Mouse (Mus musculus): ENCODE measurements around the gene Acadm.

The Acadm gene

DNA sequence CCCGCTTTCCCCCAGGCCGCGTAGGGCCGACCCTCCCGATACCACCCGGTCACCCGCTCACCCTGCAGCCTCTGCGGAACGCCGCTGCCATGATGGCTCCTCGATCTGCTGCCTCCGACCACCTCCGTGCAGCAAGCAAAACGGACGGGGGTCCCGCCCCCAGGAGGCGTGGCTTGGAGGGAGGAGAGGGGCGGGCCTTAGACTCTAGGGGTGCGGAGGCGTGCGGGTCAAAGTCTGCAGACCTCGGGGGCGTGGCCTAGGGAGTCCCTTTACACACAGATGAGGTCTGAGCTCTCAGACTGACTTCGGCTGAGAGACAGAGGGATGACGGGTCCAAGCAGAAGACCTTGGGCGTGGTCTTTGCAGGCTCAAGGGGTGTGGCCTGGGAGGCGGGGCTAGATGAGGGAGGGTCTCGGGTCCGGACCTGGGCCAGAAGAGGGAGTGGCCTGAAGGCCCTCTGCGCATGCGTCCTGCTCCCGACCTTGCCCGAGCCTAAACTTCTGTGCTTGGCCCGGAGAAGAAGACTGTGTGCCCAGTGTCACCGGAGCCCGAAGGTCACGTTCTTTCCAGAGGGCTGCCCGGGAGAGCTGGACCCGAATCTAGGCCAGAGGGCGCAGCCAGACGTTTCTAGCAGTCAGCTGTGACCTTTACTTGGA is at the start of gene Acadm:
Acadm (minus strand) TSS at position 298 of the 656 bp plus-strand sequence.
- peak; percentile 94 for DNase-seq (ENCODE audit: low read depth)

DNA sequence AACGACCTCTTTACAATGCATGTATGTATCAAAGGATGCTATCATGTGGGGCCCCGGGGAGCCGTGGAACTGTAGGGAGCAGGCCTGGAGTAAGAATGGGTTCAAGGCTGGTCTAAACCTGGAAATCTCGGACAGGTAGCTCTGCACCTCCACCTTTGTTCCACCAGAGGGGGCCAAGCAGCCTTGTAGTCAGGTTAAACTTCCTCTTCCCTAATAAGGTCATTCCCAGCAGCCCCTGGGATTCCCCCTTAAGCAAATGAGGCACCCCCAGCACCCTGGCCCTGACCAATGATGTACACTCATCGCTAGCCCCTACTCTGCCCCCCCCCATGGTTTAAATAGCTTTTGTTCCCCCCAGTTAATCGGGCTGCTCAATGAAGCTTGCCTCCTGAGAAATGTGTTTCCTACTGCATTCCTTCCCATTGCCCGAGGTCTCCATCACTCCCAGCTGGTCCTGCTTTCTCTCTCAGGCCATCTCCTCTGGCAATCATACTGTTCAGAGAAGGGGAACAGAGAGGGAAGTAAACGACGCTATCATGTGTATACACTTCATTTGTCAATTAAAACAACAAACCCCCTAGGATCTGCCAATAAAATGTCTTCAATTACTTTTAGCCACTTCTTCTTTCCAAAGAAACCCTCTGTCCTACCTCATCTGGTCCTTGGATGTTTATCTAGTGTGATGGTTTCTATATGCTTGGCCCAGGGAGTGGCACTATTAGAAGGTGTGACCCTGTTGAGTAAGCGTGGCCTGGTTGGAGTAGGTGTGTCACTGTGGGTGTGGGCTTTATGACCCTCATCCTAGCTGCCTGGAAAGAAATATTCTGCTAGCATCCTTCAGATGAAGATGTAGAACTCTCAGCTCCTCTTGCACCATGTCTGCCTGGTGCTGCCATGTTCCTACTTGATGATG is 40.3 kb upstream of the Acadm start:
- no peak for DNase-seq (ENCODE audit: low read depth)

DNA sequence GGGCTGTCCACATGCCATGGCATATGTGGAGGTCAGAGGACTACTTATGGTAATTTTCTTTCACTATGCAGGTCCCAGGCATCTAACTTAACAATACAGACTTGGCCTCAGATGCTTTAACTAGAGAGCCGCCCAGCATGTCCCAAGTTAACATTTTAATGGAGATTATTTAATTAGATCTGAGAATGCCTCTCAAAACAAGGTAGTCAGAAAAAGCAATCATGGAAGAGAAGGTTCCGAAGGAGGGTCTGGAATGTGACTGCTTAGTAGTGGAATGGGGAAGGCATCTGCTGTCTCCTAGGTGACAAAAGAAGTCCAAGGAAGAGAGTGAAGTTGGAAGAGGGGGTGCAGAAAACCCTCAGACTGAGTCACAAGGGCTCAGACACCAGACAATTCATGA is 36.2 kb upstream of the Acadm start:
- no peak for DNase-seq (ENCODE audit: low read depth)

DNA sequence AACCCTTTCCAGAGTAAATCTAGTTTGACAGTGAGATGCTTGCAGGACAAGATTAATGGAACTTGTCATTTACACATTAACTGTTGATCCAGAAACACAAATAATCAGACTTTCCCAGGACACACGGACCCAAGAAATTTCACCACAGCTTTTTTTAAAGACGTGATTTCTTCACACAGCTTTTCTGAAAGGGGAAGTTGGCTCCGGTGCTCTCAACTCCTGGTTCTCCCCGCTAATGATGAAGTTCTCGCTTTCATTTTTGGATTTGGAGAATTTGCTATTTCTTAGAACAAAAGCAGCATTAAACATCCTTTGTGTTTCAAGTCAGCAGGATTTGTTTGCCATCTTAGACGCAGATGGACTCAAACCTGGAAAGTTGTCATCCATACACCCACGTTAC is 31.4 kb upstream of the Acadm start:
- no peak for DNase-seq (ENCODE audit: low read depth)

DNA sequence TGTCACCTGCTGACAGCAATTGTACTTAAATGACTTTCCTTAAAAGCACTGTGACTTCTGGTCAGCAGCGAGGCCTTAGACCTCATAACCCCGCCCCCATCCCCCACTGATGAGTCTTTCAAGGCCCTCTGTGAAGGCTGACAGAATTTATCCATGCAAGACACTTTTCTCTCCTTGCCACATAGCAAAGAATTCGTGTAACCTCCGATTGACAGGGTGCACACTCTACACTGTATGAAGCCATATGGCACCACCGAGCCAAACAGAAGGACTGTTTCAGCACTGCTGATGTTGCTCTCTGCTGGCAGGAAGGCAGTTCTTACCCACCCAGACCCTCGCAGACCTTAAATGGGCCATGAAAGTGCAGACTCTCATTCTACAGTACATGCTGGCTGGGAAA is 30.6 kb upstream of the Acadm start:
- no peak for DNase-seq (ENCODE audit: low read depth)

DNA sequence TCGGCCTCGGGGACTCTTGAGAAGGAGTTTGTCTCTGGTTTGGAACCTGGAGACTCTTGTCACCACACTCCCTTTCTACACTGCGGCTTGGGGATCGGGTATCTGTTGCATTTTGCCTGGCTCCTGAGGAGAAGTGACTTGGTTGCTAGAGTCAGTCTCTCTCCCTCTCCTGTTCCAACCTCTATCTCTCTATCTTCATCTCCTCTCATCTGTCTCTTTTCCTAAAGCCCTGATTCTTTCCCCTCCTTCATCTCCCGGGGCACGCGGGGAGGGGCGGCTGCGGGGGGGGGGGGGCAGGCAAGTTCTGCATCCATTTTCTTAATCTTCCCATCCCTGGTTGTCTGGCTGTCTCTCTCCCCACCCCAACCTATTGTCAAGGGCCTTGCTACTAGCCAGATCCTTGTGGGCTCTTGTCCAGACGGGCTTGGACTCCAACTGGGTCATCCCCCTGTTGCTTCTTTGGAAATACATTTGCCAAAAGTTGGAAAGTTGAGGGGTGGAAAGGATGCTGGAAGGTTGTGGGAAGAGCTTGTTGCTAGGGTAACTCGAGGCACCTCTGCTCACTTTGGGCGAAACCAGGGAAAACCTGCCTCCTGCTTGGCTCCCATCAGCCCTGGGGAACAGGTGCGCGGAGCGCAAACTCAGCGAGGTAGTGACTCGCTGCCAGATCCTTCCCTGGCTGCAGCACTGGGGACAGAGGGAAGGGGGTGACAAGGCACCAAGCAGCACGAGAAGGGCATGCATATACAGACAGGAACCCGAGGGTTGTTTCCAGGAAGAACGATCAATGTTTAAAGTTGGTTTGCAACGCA is 29.7 kb upstream of the Acadm start:
- DNase-seq (ENCODE audit: low read depth): no peak

DNA sequence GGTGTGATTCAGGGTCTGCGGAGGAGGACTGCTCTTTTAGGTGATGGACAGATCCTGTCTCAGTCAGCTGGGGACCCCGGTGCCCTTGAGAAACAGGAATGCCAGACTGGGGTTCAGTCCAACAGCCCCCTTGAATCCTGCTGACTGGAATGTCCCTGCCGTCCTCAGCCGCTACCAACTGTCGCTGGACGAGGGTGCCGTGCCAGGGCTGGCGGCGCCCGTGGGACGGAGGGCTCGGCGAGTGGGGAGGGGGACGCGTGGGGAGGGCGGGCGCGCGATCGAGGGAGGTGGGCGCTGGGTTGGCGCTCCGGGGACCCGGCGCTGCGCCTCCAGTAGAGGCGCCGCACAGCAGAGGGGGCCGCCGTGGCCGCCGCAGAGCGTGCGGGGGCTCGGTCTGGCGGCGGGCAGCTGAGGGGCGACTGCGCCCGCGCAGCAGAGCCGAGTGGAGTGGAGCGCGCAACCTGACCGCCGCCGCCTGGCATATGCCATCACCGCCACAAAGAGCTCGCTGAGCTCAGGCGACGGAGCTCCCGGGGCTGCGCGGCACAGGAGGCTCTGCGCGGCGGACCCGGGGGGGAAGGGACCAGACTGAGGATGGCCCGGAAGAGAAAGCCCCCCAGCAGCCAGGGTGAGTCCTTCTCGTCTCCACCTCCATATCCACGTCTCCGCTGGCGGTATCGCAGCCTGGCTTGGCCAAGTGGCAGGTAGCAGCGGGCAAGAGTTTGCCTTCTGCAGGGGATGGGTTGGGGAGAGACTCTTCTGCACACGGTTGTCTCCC is 28.9 kb upstream of the Acadm start, which contains the start of gene Slc44a5:
Slc44a5 (plus strand) TSS at position 266 of the 778 bp plus-strand sequence.
- no peak for DNase-seq (ENCODE audit: low read depth)

DNA sequence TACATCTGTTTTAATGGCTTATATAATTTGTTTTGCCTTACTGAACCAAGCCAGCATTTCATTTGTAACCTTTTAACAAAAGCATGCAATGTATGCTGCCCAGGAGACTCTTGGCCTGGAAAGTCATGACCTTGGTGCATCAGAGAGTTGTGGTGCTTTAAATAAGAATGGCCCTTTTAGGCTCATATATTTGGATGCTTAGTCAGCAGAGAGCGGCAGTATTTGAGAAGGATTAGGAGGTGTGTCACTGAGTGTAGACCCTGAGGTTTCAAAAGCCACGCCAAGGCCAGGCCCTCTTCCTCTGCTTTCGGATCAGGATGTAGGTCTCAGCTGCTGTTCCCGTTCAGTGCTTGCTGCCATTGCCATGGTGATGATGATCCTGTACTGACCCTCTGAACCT is 25.0 kb upstream of the Acadm start:
- DNase-seq (ENCODE audit: low read depth): no peak

DNA sequence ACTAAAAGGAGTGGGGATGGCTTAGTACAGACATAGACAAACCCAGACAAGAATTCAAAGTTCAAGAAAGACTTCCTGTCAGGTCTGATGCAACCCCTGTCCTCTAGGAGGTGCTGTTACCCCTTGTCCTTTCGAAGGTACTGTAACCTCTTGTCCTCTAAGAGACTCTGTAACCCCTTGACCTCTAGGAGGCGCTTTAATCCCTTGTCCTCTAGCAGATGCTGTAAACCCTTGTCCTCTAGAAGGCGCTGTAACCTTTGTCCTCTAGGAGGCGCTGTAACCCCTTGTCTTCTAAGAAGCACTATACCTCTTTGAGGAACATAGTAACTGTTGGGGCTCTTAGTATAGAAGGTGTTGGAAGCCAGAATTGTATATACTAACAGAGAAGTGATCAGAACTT is 24.1 kb upstream of the Acadm start:
- DNase-seq (ENCODE audit: low read depth): peak; percentile 62

DNA sequence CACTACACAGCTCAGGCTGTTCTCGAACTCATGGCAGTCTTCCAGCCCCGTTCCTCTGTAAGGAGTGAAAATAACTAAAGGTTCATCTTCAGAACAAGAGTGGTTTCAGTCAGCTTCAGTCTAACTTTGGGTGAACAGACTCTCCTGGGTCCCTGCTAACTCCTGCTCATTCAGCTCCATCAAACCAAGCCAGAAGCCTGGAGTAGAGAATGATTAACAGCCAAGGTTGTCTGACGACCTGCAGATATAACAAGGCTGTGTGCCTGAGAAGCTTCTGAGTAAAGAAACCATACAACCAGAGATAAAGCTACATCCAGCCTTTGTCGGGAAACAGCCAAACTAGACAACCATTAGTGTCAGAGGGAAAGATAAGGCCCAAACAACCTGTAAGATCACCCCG is 23.0 kb upstream of the Acadm start:
- DNase-seq (ENCODE audit: low read depth): no peak

DNA sequence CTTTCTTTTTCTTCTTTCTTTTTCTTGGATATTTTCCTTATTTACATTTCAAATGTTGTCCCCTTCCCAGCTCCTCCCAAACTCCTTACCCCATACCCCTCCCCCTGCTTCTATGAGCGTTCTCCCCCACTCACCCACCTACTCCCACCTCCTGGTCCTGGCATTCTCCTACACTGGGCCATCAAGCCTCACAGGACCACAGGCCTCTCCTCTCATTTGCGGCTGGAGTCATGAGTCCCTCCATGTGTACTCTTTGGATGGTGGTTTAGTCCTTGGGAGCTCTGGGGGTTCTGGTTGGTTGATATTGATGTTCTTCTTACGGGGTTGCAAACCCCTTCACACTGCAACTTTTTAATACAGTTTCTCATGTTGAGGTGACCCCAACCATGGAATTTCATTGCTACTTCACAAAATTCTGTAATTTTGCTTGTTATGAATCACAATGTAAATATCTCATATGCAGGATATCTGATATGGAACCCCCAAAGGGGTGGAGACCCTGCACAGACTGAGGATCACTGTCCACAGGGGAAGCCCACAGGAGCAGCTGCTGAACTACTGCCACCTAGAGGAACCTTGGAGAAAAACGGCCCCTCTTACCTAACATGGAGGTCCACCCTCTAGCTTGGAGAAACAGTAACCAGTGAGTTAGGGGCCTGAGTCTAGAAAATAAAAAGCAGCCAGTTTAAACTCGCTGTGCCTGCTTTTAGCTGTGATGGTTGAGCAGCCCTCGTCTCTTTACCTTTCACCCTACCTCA is 17.4 kb upstream of the Acadm start:
- no peak for DNase-seq (ENCODE audit: low read depth)

DNA sequence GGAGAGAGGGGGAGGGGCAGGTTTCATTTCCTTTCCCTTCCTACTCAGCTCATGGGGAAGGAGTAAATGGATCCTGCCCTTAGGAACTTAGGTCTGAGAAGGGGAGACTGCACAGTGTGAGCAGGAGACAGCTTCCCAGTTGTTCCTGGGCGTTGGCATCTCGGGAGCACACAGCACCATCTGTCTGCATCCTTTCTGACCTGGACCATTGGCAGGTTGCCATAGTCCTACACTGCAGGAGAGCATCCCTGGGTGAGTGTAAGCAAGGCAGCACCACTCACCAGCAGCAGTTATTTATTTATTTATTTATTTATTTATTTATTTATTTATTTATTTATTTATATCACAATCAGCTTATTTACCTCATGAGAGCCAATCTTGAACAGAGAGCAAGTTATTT is 16.5 kb upstream of the Acadm start:
- DNase-seq (ENCODE audit: low read depth): no peak

DNA sequence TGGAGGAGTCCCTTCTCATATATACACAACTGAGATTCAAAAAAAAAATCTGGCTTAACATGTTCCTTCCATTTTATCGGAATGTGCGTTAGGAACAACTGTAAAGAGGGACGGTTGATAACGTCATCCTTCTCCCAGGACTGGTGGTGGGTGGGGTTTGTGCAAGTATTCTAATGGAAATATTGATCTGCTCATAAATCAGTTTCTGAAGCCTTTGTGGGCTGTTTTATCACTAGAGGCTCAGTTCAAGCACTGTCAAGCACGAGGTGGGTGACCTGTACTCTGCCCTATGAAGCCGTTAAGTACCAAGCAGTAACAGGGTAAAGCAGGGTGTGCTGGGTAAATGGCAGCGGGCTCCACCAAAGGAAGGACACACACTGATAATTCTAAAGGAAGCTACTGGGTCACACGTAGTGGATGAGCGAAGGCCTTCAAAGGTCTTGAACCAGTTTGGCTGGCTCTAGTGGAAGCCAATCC is 15.3 kb upstream of the Acadm start:
- DNase-seq (ENCODE audit: low read depth): no peak

DNA sequence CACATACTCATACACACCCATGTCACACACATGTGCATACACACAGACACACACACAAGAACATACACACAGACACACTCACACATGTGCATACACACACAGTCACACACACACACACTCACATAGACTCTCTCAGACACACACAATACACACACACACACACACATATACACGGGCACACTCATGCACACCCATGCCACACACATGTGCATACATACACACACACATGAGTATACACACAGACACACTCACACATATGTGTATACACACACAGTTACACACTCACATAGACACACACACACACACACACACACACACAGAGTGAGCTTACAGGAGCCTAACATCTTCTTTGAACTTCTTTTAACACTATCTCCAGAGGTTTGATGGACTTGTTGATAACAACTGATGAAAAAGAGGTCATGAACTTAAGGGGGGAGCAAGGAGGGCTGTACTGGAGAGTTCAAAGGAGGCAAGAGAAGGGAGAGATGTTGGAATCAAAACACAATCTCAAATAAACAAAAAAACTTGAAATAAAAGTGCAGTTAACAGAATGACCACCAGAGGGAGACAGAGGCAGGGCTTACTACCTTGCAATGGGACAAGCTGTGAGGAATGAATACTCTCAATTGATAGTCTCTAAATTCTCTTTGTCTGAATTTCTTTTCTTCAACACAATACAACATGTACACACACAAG is 14.8 kb upstream of the Acadm start:
- DNase-seq (ENCODE audit: low read depth): peak; percentile 43

DNA sequence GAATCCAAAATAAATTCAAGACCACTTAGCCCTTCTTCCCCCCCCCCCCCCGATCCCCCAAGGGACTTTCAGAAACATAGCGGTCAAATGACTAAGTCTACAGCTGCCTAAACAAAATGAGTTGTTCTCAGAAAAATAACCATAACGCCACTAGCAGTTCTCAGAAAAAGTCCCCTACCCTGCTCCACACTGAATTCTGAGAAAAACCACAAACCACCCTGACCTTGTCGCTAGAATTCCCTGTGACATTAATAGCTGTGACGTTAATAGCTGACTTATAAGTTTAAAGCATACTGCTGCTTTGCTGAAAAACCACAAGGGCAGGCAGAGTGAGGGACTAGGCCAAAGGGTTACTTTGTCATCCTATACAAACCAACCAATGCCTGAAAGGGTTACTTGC is 13.5 kb upstream of the Acadm start:
- no peak for DNase-seq (ENCODE audit: low read depth)

DNA sequence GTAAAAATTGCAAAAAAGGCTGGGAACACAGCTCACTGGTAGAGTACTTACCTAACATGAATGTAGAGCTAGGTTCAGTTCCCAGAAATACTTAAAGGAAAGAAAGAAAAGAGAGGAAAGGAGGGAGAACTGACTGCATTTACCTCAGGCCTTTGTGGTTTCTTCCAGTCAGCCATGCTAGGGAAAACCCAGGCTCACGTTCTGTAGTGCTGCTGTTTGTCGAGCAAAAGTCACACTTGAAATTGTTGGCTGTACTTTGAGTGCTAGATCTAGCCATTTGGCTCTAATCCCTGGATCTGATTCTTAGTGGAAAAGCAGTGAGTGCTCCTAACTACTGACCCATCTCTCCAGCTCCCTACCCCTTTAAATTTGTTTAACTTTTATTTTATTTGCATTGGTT is 3.7 kb upstream of the Acadm start:
- no peak for DNase-seq (ENCODE audit: low read depth)

DNA sequence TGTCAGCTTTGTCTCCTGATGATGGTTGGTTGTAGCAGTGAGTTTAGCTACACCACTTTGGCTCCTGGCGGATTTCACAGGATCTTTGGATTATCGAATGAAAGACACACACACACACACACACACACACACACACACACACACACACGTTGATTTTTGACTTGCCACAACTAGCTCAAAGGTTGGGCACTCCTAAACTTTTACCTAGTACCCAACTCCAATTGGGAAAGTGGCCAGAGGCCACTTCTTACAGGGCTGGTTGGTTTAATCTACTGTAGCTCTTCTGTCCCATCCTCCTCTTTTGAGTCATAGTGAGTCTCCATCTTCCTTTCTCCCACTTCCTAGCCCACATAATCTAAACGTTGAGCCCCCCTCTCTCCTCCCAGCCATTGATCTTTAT is 2.8 kb upstream of the Acadm start:
- no peak for DNase-seq (ENCODE audit: low read depth)

DNA sequence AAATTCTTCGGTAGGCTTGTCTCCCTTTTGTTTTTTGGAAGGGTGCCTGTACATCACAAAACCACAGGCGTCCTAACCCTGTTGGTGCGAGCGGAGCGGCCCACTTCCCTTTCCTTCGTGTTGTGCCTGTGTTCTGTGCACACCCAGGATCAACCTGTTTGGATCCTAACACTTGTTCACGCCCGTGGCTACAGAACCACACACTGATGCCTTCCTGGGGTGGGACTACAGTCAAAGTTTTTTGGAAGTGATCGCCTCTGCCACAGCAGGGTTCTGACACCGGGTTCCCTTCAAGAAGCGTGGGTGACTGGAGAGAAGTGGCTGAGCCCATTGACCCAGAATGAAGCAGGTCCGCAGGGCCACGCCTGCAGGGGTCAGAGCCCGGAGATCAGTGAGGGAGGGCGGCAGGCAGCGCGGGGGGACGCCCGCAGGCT is 514 bp downstream of the Acadm start:
- DNase-seq (ENCODE audit: low read depth): peak; percentile 50

DNA sequence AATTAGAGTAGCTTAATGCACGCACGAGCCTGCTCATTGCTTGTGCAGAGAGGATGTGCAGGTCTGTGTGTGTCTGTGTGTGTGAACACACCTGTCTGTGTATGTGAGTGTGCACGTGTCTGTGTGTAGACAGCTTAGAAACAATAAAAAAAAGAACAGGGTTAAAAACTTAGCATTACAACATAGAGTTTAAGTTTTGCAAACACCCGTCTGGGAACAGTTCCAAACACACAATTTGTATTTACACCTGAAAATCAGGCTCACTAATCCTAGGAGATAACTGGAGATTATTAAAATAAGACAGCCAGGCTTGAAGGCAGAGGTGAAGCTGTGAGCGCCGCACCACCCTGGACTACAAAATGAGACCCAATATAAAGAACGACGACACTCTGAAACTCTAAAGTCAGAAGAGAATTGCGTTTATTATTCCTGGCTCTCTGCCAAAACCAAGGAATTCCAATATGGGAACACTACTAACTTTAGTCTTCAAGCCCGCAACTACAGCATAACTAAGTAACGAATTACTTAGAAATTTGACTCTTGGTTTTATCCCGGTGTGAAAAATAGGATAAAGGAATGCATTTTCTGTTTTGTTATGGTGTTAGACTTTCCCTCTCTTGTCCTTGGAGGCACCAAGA is 1.3 kb downstream of the Acadm start:
- no peak for DNase-seq (ENCODE audit: low read depth)

DNA sequence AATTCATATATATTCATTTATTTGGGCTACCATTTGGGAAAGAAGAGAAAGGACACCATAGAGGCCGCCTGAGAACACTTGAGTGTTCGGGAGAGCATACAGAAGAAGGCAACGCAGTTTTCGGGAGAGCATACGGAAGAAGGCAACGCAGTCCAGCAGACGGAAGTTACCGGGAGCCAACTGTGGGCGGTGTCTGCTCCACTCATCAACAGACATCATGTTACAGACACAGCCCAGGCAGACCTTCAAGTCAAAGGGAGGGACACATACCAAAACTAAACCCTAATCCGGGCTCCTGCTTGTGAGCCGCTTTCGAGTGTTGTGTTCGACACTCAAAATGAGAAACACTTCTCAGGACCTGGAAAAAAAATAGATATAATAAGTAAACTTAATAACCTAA is 2.8 kb downstream of the Acadm start:
- DNase-seq (ENCODE audit: low read depth): no peak

Data from c-Kit-positive CD71-negative TER-119-negative erythroid progenitor cells, embryonic 14.5 days (primary cell).